Mouse (Mus musculus) kidney, embryonic 14.5 days (tissue): ENCODE data around the gene Acadl. TPM values are rescaled to one million over a fixed set of nuclear protein-coding genes. Genes with fewer than 3 reads are reported as not detected.

Source experiments
- ATAC-seq: fragments of 200-750 bp; cut with Nextera tagmentation; 2 replicates; pipeline ENCODE4 v1.8.0; 2017; ENCODE audit warnings: moderate number of reproducible peaks, mild to moderate bottlenecking, moderate TSS enrichment, moderate library complexity; ENCODE audit not compliant: low FRiP score, low TSS enrichment
- H3K27ac ChIP-seq: fragments of 300-500 bp; sonication (generic); 2 replicates; pipeline ENCODE4 v1.5.1; 2014; ENCODE audit warnings: low read depth, mild to moderate bottlenecking, low read length, moderate library complexity, mixed read lengths
- H3K27me3 ChIP-seq: fragments of 300-500 bp; sonication (generic); 2 replicates; pipeline ENCODE4 v1.6.1; 2014; ENCODE audit warnings: mild to moderate bottlenecking, low read length; ENCODE audit not compliant: control insufficient read depth, insufficient read depth
- H3K36me3 ChIP-seq: fragments of 300-500 bp; sonication (generic); 2 replicates; pipeline ENCODE4 v1.6.1; 2014; ENCODE audit warnings: low read length, mixed read lengths; ENCODE audit not compliant: control insufficient read depth, insufficient read depth
- H3K4me1 ChIP-seq: fragments of 300-500 bp; sonication (generic); 2 replicates; pipeline ENCODE4 v1.6.1; 2014; ENCODE audit warnings: low read length, mixed read lengths; ENCODE audit not compliant: control insufficient read depth, insufficient read depth
- H3K4me2 ChIP-seq: fragments of 300-500 bp; sonication (generic); replicated peaks from 2 replicates; pipeline ENCODE4 v1.6.1; 2014; ENCODE audit warnings: low read depth, mild to moderate bottlenecking, low read length
- H3K4me3 ChIP-seq: fragments of 300-500 bp; sonication (generic); 2 replicates; pipeline ENCODE4 v1.5.1; 2014; ENCODE audit warnings: mild to moderate bottlenecking, low read length
- H3K9ac ChIP-seq: fragments of 300-500 bp; sonication (generic); 2 replicates; pipeline ENCODE4 v1.6.1; 2014; ENCODE audit warnings: low read depth, mild to moderate bottlenecking, low read length, moderate library complexity
- H3K9me3 ChIP-seq: fragments of 300-500 bp; sonication (generic); 2 replicates; pipeline ENCODE4 v1.6.1; 2016; ENCODE audit warnings: low read length; ENCODE audit not compliant: control insufficient read depth
- WGBS: fragments of 180-500 bp; shearing (Covaris S2); extraction: QIAGEN DNeasy Blood & Tissue Kit; methylation state at CpG from one replicate; pipeline ENCODE4 v1.1.7; 2014; 5-methylcytosine and 5-hydroxymethylcytosine counted together
- polyA plus RNA-seq: library from polyadenylated mRNA; unstranded; fragments of >200 nt; fragmentation: Nextera tagmentation; extraction: Ambion mirVana; gene quantifications from 2 replicates; pipeline ENCODE4 v1.2.1, GENCODE M21; 2014

Gene Acadl
- polyA plus RNA-seq, 1 experiment from 2014 or later: 98.4 TPM

DNA sequence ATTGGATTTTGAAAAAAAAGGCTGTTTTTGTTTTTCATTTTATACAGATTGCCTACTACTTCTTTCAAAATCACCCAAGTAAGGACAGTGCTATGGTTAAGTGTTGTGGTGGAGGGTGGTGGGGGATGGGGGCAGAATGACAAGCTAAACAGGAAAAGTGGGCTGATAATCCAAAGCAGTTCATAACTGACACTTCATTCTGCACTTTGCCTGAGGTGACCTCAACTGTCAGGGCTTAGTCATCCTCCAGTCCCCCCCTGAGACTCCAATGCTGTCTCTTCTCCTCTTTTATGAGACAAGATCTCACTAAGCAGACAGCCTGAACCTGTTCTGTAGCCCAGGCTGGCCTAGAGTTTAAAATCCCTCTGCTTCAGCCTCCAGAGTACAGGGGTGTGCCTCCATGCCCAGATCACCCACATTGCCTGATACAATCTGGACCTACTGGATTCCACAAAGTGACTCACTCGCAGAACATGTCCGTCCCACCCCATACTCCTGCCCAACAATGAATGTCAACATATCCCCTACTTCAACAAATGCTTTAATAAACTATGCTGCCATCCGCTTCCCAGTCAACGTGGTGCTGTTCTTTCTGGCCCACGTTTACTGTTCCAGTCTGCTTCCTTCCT lies 17.3 kb downstream of the Acadl start:
- Histone ChIP-seq H3K4me2 (no peak overlapping the region), H3K27me3 (no peaks in the 10 kb centered on the region), H3K36me3 (peaks cover 29% of the 10 kb centered on the region; the same call in 1 of the 2 replicates), H3K27ac (no peak overlapping the region), H3K9me3 (peaks cover 4% of the 10 kb centered on the region; the same call in 1 of the 2 replicates), H3K4me3 (no peak overlapping the region), H3K9ac (no peak overlapping the region), H3K4me1 (no peaks in the 10 kb centered on the region)
- ATAC-seq: no peak
- WGBS: 88% methylated on average over 5 of the region's 5 CpGs

DNA sequence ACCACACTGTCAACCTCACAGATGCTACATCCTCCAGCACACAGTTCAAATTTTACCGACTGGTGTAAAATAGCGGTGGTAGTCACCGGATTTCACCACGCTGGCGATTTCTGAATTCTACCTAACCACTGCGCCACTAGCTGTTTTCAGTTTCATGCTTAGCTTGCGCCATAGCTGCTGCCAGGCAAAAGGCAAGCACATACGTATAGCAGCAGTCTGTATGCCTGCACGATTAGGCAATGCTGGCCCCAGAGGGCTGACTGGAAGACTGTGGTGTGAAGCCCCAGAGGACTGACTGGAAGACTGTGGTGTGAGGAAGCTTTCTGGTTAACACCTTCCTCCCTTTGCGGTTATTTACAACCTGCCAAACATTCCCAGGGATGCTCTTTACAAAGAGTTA lies 21.1 kb downstream of the Acadl start:
- Histone ChIP-seq H3K36me3 (peaks cover 11% of the 10 kb centered on the region; the same call in 1 of the 2 replicates), H3K9ac (no peak overlapping the region), H3K4me1 (no peaks in the 10 kb centered on the region), H3K27me3 (no peaks in the 10 kb centered on the region), H3K4me3 (no peak overlapping the region), H3K4me2 (no peak overlapping the region), H3K9me3 (no peaks in the 10 kb centered on the region), H3K27ac (no peak overlapping the region)
- WGBS: 75% methylated on average over 10 of the region's 10 CpGs
- ATAC-seq: no peak

DNA sequence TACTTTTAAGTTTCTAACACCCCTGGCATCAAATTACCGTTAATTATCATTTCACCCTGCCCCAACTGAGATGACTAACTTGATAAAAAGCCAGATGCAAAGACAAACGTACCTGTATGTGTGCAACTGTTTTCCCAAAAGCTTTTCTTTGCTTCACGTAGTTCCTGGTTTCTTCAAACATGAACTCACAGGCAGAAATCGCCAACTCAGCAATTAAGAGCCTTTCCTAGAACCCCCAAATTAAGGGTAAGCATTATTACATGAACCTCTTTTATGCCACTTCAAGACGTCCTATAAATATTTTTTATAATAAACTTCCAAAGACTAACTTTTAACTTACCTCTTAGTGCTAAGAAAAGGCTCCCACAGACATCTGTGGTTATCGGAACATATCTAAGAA lies 21.6 kb downstream of the Acadl start:
- ATAC-seq: no peak
- H3K27me3 ChIP-seq: no peaks in the 10 kb centered on the region

DNA sequence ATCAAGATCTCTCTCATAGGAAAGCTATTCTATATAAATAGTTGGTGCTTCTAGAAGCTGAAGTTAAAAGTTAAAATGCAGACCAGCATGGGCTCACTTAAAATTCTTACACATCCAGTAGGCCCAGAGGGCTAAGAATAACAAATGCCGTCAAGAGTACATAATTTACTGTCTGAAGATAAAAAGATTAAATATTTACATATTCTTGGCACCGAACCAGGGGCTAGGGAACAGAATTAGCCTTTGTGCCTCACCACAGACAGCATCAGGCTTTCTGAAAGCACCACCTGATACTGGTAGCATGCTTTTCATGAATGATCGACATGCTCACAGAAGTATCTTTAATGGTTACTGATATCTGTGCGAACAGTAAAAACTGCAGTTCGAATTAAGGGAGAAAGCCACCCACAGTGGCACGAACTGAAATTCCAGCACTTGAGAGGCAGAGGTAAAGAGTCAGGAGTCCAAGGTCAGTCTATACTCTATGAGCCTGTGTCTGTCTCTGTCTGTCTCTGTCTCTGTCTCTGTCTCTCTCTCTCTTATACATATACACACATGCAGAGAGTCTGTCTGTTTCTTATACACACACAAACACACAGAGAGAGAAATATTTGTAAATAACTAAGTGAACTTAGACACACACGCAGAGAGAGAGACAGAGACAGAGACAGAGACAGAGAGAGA lies 23.2 kb downstream of the Acadl start:
- H3K9me3 ChIP-seq: no peaks in the 10 kb centered on the region
- no peak overlapping the region for H3K4me2 ChIP-seq
- H3K4me1 ChIP-seq: no peaks in the 10 kb centered on the region
- H3K27ac ChIP-seq: no peak overlapping the region
- WGBS: 62% methylated on average over 7 of the region's 7 CpGs
- no peak overlapping the region for H3K9ac ChIP-seq
- H3K4me3 ChIP-seq: no peak overlapping the region
- peaks cover 8% of the 10 kb centered on the region for H3K36me3 ChIP-seq
- H3K27me3 ChIP-seq: no peaks in the 10 kb centered on the region
- no peak for ATAC-seq

More for the DNA sequence above, 21.6 kb downstream of the Acadl start:
- H3K4me2 ChIP-seq: no peak overlapping the region
- H3K9ac ChIP-seq: no peak overlapping the region
- H3K4me1 ChIP-seq: no peaks in the 10 kb centered on the region
- H3K4me3 ChIP-seq: no peak overlapping the region
- 81% methylated on average over 6 of the region's 6 CpGs for WGBS
- no peaks in the 10 kb centered on the region for H3K9me3 ChIP-seq
- peaks cover 9% of the 10 kb centered on the region; the same call in 1 of the 2 replicates for H3K36me3 ChIP-seq
- H3K27ac ChIP-seq: no peak overlapping the region

DNA sequence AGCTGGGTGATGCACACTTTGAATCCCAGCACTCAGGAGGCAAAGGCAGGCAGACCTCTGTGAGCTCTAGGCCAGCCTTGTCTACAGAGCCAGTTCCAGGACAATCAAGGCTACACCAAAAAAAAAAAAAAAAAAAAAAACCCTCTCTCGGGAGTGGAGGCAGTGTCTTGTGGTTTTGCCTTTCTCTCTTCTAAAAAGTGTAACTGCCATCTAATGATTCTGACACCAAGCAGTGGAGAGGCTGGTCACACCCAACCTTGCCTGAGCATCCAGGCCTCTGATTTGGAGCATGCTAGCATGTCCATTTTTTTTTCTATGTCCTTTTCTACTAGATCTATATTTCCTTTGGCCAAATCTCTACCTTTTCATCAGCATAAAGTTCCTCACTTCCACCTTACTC lies 23.9 kb downstream of the Acadl start:
- Histone ChIP-seq H3K9me3 (no peaks in the 10 kb centered on the region), H3K4me2 (no peak overlapping the region), H3K27me3 (no peaks in the 10 kb centered on the region), H3K36me3 (peaks cover 11% of the 10 kb centered on the region), H3K4me1 (no peaks in the 10 kb centered on the region), H3K27ac (no peak overlapping the region), H3K4me3 (no peak overlapping the region), H3K9ac (no peak overlapping the region)
- ATAC-seq: no peak
- 78% methylated on average over 1 of the region's 1 CpGs for WGBS

DNA sequence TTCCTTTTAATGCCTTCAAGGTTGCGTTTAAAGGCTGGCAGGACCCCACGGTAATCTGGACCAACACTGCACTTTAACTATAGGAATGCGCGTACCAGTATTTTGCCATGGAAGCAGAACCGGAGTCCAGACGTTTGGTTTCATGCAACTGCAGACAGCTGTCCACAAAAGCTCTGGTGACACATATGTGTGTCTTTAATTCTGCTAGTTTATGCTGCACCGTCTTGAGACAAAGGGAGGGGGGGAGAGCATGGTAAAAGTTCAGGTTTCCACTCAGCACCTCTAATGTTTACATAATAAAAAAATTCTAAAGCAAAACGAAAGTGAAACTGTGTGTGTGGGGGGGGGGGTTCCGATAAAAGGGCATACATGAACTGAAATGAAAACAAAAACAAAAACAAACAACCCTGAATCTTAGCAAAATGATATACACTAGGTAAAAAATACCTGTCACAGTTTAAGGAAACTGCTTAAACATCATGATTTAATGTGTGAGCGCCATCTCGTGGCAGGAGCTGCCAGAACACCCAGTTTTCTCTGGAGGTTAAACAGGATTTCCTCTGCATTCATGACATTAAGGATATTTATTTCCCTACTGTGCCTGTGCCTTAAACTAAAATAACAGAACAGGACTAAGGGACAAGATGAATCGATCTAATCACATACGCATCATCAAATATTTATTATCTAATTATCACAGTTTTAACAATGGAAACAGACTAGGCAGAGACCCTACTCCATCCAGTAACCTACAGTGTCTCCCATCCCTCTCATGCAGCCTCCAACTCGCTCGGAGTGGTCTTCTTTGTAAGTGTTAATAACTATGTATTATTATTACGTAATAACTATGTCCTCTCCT lies 24.7 kb downstream of the Acadl start:
- Histone ChIP-seq H3K9me3 (no peaks in the 10 kb centered on the region), H3K4me3 (no peak overlapping the region), H3K9ac (no peak overlapping the region), H3K4me1 (no peaks in the 10 kb centered on the region), H3K27me3 (no peaks in the 10 kb centered on the region), H3K4me2 (no peak overlapping the region), H3K36me3 (peaks cover 11% of the 10 kb centered on the region), H3K27ac (no peak overlapping the region)
- 57% methylated on average over 16 of the region's 16 CpGs for WGBS
- ATAC-seq: peak; percentile 17; the same call in 1 of the 2 replicates

DNA sequence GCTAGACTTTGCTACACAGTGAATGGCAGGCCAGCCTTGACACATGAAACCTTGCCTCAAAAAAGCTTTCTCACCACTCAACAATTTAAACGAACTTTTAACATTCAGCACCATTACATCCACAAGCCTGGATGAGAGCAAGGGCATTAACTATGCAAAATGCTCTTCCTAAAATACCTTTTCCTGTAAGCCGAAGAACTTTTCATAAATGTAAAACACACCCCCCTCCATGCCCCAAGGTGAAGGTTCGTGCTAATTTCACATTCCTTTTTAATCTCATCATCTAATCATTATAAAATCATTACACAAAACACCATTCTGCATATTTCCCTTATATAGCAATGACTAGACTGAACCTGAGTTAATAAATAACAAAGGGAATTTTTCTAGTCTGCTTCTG lies 25.9 kb downstream of the Acadl start:
- Histone ChIP-seq H3K27me3 (no peaks in the 10 kb centered on the region), H3K9me3 (no peaks in the 10 kb centered on the region), H3K4me1 (0 out of 2 replicates have a peak, but pooled peaks cover under 1% of the 10 kb centered on the region), H3K4me2 (no peak overlapping the region), H3K36me3 (peaks cover 11% of the 10 kb centered on the region), H3K4me3 (no peak overlapping the region), H3K9ac (no peak overlapping the region), H3K27ac (no peak overlapping the region)
- 73% methylated on average over 3 of the region's 3 CpGs for WGBS
- ATAC-seq: no peak

DNA sequence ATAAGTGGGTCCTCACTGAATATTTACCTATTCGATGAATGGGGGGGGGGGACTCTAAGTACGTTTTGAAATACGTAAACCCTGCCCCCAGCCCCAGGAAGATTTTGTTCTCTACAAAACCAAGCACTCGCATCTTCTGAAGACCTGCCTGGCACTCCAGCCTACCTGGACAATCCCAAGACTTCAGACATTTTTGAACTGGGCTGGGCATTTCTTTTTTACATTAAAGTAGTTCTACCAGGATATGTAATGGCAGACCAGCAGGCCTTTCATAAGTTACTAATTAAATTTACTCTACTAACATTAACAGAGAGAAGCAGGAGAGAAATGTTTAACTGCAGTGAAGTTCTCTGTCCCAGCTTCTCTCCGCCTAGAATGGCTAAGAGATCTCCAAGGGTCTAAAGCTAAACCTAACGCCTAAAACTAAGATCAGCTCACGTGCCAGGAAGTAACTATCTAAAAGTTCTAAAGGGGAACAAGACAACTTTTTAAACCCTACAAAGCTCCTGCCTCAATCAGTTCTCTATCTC lies 30.4 kb downstream of the Acadl start:
- Histone ChIP-seq H3K4me3 (no peak overlapping the region), H3K27me3 (no peaks in the 10 kb centered on the region), H3K4me2 (no peak overlapping the region), H3K9ac (no peak overlapping the region), H3K36me3 (peaks cover 9% of the 10 kb centered on the region), H3K27ac (peak overlapping the region; percentile 39; the same call in 1 of the 2 replicates), H3K9me3 (no peaks in the 10 kb centered on the region), H3K4me1 (0 out of 2 replicates have a peak, but pooled peaks cover 4% of the 10 kb centered on the region)
- peak; percentile 59; the same call in 1 of the 2 replicates for ATAC-seq
- 77% methylated on average over 7 of the region's 7 CpGs for WGBS
